16 mouse cellular contexts compared by ENCODE assay signal in genomic region chr3:41949404-41949803, GRCm38 (mm10).
"Had no signal": no experiment of that assay in that cellular context is flagged by ENCODE, and none has a peak within 500 bp of the region (broad histone marks: within the 10 kb centered on the region; RNA-seq: fewer than 3 reads in every experiment).

No protein-coding gene starts in this region.

- H3K27me3 ChIP-seq: liver, embryonic 13.5 days; midbrain, embryonic 12.5 days; midbrain, embryonic 15.5 days; neural tube, embryonic 12.5 days had no signal

- H3K36me3 ChIP-seq: liver, embryonic 13.5 days; midbrain, embryonic 12.5 days; midbrain, embryonic 15.5 days; neural tube, embryonic 12.5 days had no signal

- H3K4me1 ChIP-seq: liver, embryonic 13.5 days; midbrain, embryonic 15.5 days; neural tube, embryonic 12.5 days had no signal

- H3K27ac ChIP-seq: kidney, postnatal 0 days; left cerebral cortex, adult 2 months; liver, embryonic 13.5 days; midbrain, embryonic 12.5 days; midbrain, embryonic 15.5 days; neural tube, embryonic 12.5 days; stomach, postnatal 0 days had no signal

- H3K9me3 ChIP-seq: liver, embryonic 13.5 days; midbrain, embryonic 12.5 days; midbrain, embryonic 15.5 days; neural tube, embryonic 12.5 days had no signal

- H3K4me2 ChIP-seq: liver, embryonic 13.5 days; midbrain, embryonic 12.5 days; midbrain, embryonic 15.5 days; neural tube, embryonic 12.5 days had no signal

- H3K9ac ChIP-seq: liver, embryonic 13.5 days; midbrain, embryonic 12.5 days; midbrain, embryonic 15.5 days; neural tube, embryonic 12.5 days had no signal

- DNase-seq: kidney, adult 2 months; kidney, postnatal 25 days; layer of hippocampus, postnatal 36 days; liver, embryonic 13.5 days; lung, adult 2 months; lung, postnatal 14 days; lung, postnatal 4 days; thymus, adult 2 months; thymus, postnatal 14 days; thymus, postnatal 4 days had no signal

- H3K4me3 ChIP-seq: left cerebral cortex, adult 2 months; liver, embryonic 13.5 days; midbrain, embryonic 12.5 days; midbrain, embryonic 15.5 days; neural tube, embryonic 12.5 days had no signal

- ATAC-seq: midbrain, embryonic 15.5 days had no signal
